Mouse (Mus musculus) liver, adult 2 months (tissue): ENCODE measurements around the gene Ctsj. TPM values are rescaled to one million over a fixed set of nuclear protein-coding genes. Genes with fewer than 3 reads are reported as not detected.

Experiments
- DNase-seq: peaks from one replicate; pipeline ENCODE4 v3.0.0-alpha.2; 2011; ENCODE audit warnings: low read depth, low spot score; ENCODE audit errors: extremely low read depth
- H3K27ac ChIP-seq: fragments of 200-500 bp; replicated peaks from 2 replicates; pipeline ENCODE4 v1.5.1; 2012; ENCODE audit warnings: low read depth, mild to moderate bottlenecking, control low read depth, inconsistent platforms, low read length; ENCODE audit not compliant: insufficient read depth
- H3K27me3 ChIP-seq: fragments of 200-500 bp; 2 replicates; pipeline ENCODE4 v1.6.1; 2012; ENCODE audit warnings: mild to moderate bottlenecking, moderate library complexity, low read length, inconsistent platforms; ENCODE audit not compliant: control insufficient read depth, insufficient read depth
- H3K36me3 ChIP-seq: fragments of 200-500 bp; 2 replicates; pipeline ENCODE4 v1.6.1; 2012; ENCODE audit warnings: low read length, inconsistent platforms; ENCODE audit not compliant: control insufficient read depth, insufficient read depth
- H3K4me1 ChIP-seq: fragments of 200-500 bp; 2 replicates; pipeline ENCODE4 v1.6.1; 2011; ENCODE audit warnings: low read length; ENCODE audit not compliant: control insufficient read depth, insufficient read depth
- H3K4me3 ChIP-seq: fragments of 200-500 bp; 2 replicates; pipeline ENCODE4 v1.5.1; 2011; ENCODE audit warnings: low read depth, mild to moderate bottlenecking, control low read depth, low read length, moderate library complexity; ENCODE audit not compliant: insufficient read depth
- H3K79me2 ChIP-seq: fragments of 200-500 bp; 2 replicates; pipeline ENCODE4 v1.6.1; 2012; ENCODE audit warnings: inconsistent platforms, mild to moderate bottlenecking, low read length, moderate library complexity; ENCODE audit not compliant: control insufficient read depth, insufficient read depth
- H3K9ac ChIP-seq: fragments of 200-500 bp; 2 replicates; pipeline ENCODE4 v1.6.1; 2012; ENCODE audit warnings: low read depth, mild to moderate bottlenecking, control low read depth, inconsistent platforms, low read length
- CTCF ChIP-seq: fragments of 200-500 bp; IDR thresholded peaks from 2 replicates; pipeline ENCODE4 v1.5.1; 2011; ENCODE audit warnings: low read depth, low read length, control low read depth
- POLR2A ChIP-seq: fragments of 200-500 bp; IDR thresholded peaks from 2 replicates; pipeline ENCODE4 v1.6.1; 2011; ENCODE audit warnings: low read length, control low read depth; ENCODE audit not compliant: insufficient read depth; ENCODE audit errors: extremely low read depth
- WGBS: fragments of 180-500 bp; shearing (Covaris S2); methylation state at CpG from one replicate; pipeline ENCODE4 v1.1.7; 2018; 5-methylcytosine and 5-hydroxymethylcytosine counted together
- polyA plus RNA-seq: library from polyadenylated mRNA; depleted of rRNA; stranded (reverse); fragments of >200 nt; gene quantifications from 2 replicates; pipeline ENCODE4 v1.2.3, GENCODE M21; 2012; rRNA removed
- total RNA-seq: library from RNA; depleted of rRNA; stranded (reverse); fragments of >200 nt; gene quantifications from 2 replicates; pipeline ENCODE4 v1.2.3, GENCODE M21; 2014; rRNA removed

Ctsj gene
- total and polyA plus RNA-seq, 2 experiments = not detected

DNA sequence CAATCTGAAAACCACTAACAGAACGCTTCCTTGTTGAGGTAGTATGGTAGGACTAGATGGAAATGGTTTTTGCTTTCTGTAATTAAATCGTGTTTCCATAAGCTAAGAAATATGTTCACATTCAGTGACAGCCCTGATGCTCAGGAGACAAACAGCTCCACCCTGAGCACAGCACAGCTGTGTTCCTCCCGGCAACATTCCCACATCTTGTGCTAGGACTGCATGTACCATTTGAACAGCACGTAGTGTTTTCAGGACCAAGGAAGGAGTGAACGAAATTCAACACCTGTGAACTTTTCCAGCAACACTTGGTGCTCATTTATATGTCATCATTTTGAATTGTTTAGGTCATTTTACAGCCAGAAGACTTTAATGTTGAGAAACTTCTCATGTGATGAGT lies 44.1 kb downstream of the Ctsj start:
- H3K27ac ChIP-seq = no peak overlapping the region
- H3K79me2 ChIP-seq = no peaks in the 10 kb centered on the region
- no peaks in the 10 kb centered on the region for H3K36me3 ChIP-seq
- no peaks in the 10 kb centered on the region for H3K4me1 ChIP-seq
- WGBS = 64% methylated on average over 5 of the region's 5 CpGs
- H3K9ac ChIP-seq = no peak overlapping the region
- H3K4me3 ChIP-seq = no peak overlapping the region
- no peak for DNase-seq
- TF ChIP-seq CTCF (no peak), POLR2A (no peak)
- H3K27me3 ChIP-seq = no peaks in the 10 kb centered on the region

Other genes starting within 250 kb of the Ctsj start
- not detected in 2 replicates for gene BC051665, start 219.6 kb downstream of the Ctsj start, total RNA-seq
- not detected in 2 replicates for gene BC051665, start 219.6 kb downstream of the Ctsj start, polyA plus RNA-seq
- not detected in 2 replicates for gene Ctsll3, start 203.1 kb downstream of the Ctsj start, total RNA-seq
- gene Ctsll3, start 203.1 kb downstream of the Ctsj start, polyA plus RNA-seq = not detected in 2 replicates
- gene 4930486L24Rik, start 141.5 kb downstream of the Ctsj start, total RNA-seq = 0.46 TPM in 1 of 2 replicates, not detected in the other
- not detected in 2 replicates for gene 4930486L24Rik, start 141.5 kb downstream of the Ctsj start, polyA plus RNA-seq
- gene Gm49392, start 109.1 kb downstream of the Ctsj start, total RNA-seq = 0.60 TPM in 1 of 2 replicates, not detected in the other
- gene Gm49392, start 109.1 kb downstream of the Ctsj start, polyA plus RNA-seq = not detected in 2 replicates
- gene Ctla2b, start 108.5 kb downstream of the Ctsj start, total RNA-seq = 6.4 and 11.4 TPM in 2 replicates
- gene Ctla2b, start 108.5 kb downstream of the Ctsj start, polyA plus RNA-seq = 0.72 and 2.2 TPM in 2 replicates
- gene Tpbpb, start 101.1 kb downstream of the Ctsj start, total RNA-seq = not detected in 2 replicates
- not detected in 2 replicates for gene Tpbpb, start 101.1 kb downstream of the Ctsj start, polyA plus RNA-seq
- gene Gm49393, start 70.4 kb downstream of the Ctsj start, total RNA-seq = not detected in 2 replicates
- not detected in 2 replicates for gene Gm49393, start 70.4 kb downstream of the Ctsj start, polyA plus RNA-seq
- gene Gm49391, start 69.4 kb downstream of the Ctsj start, total RNA-seq = 2.1 and 3.4 TPM in 2 replicates
- 0.51 and 0.61 TPM in 2 replicates for gene Gm49391, start 69.4 kb downstream of the Ctsj start, polyA plus RNA-seq
- 3.9 and 5.7 TPM in 2 replicates for gene Ctla2a, start 69.3 kb downstream of the Ctsj start, total RNA-seq
- gene Ctla2a, start 69.3 kb downstream of the Ctsj start, polyA plus RNA-seq = 0.22 and 0.93 TPM in 2 replicates
- gene Tpbpa, start 64.0 kb downstream of the Ctsj start, total RNA-seq = not detected in 2 replicates
- gene Tpbpa, start 64.0 kb downstream of the Ctsj start, polyA plus RNA-seq = not detected in 2 replicates
- not detected in 2 replicates for gene Ctsq, start 34.7 kb upstream of the Ctsj start, total RNA-seq
- not detected in 2 replicates for gene Ctsq, start 34.7 kb upstream of the Ctsj start, polyA plus RNA-seq
- gene Ctsr, start 158.3 kb upstream of the Ctsj start, total RNA-seq = not detected in 2 replicates
- not detected in 2 replicates for gene Ctsr, start 158.3 kb upstream of the Ctsj start, polyA plus RNA-seq
- gene Cts6, start 197.5 kb upstream of the Ctsj start, total RNA-seq = not detected in 2 replicates
- not detected in 2 replicates for gene Cts6, start 197.5 kb upstream of the Ctsj start, polyA plus RNA-seq
- gene Cts8, start 249.4 kb upstream of the Ctsj start, total RNA-seq = not detected in 2 replicates
- gene Cts8, start 249.4 kb upstream of the Ctsj start, polyA plus RNA-seq = not detected in 2 replicates